Mouse (Mus musculus): Measurements from ENCODE around the gene Sox13. TPM values are rescaled to one million over a fixed set of nuclear protein-coding genes. Genes with fewer than 3 reads are reported as not detected.

The Sox13 gene
- polyA plus RNA-seq (2021; fragmentation: Nextera tagmentation), result 1.0 and 1.5 TPM in 2 replicates
- long read RNA-seq, experiment 1, result 0 reads
- long read RNA-seq, experiment 2, result 0 reads

GRCm38 (mm10) chr1:133423543-133424480, at the start of gene Sox13:
Gene Sox13 (minus strand): TSS chr1:133424377.

GRCm38 (mm10) chr1:133363276-133364021, 60.7 kb downstream of the Sox13 start, which contains the start of gene Etnk2:
Gene Etnk2 (plus strand): TSS chr1:133363572.

GRCm38 (mm10) chr1:133350210-133350609, 74.0 kb downstream of the Sox13 start, which contains the start of gene Ren1:
Gene Ren1 (plus strand): TSS chr1:133350510.

Other genes with a start within 250 kb of the Sox13 start
- gene Golt1a, start 114.6 kb downstream of the Sox13 start, polyA plus RNA-seq (2021; fragmentation: Nextera tagmentation), result 0.34 and 0.81 TPM in 2 replicates
- gene Kiss1, start 102.5 kb downstream of the Sox13 start, polyA plus RNA-seq (2021; fragmentation: Nextera tagmentation), result 2.0 and 3.7 TPM in 2 replicates
- gene Ren1, start 73.9 kb downstream of the Sox13 start, polyA plus RNA-seq (2021; fragmentation: Nextera tagmentation), result 0.16 TPM in 1 of 2 replicates, not detected in the other
- 7.2 and 7.6 TPM in 2 replicates for gene Etnk2, start 60.8 kb downstream of the Sox13 start, polyA plus RNA-seq (2021; fragmentation: Nextera tagmentation)
- gene Snrpe, start 185.9 kb upstream of the Sox13 start, polyA plus RNA-seq (2021; fragmentation: Nextera tagmentation), result 328 and 333 TPM in 2 replicates
- 0.39 and 0.49 TPM in 2 replicates for gene Zbed6, start 236.5 kb upstream of the Sox13 start, polyA plus RNA-seq (2021; fragmentation: Nextera tagmentation)
- 0.31 and 0.35 TPM in 2 replicates for gene Gm38394, start 236.9 kb upstream of the Sox13 start, polyA plus RNA-seq (2021; fragmentation: Nextera tagmentation)